Mouse (Mus musculus) lung, embryonic 14.5 days (tissue): ENCODE measurements at regions not wholly inside any gene's neighbourhood (a gene's known extent, or its start where the extent isn't known, plus 50 kb on each side); places are given as distances from the start of the nearest gene placed in this dataset.

ENCODE experiments used
- ATAC-seq: fragments of 200-750 bp; cut with Nextera tagmentation; 2 replicates; pipeline ENCODE4 v1.8.0; 2017; ENCODE audit warnings: mild to moderate bottlenecking, moderate TSS enrichment, moderate library complexity; ENCODE audit not compliant: insufficient read depth
- DNase-seq: peaks from one replicate; pipeline ENCODE4 v3.0.0-alpha.2; 2015
- H3K27ac ChIP-seq: fragments of 300-500 bp; sonication (generic); 2 replicates; pipeline ENCODE4 v1.5.1; 2014; ENCODE audit warnings: low read depth, mild to moderate bottlenecking, moderate library complexity
- H3K27me3 ChIP-seq: fragments of 300-500 bp; sonication (generic); 2 replicates; pipeline ENCODE4 v1.6.1; 2014; ENCODE audit warnings: low read length, control low read depth; ENCODE audit not compliant: insufficient read depth
- H3K36me3 ChIP-seq: fragments of 300-500 bp; sonication (generic); 2 replicates; pipeline ENCODE4 v1.6.1; 2014; ENCODE audit warnings: control low read depth; ENCODE audit not compliant: insufficient read depth
- H3K4me1 ChIP-seq: fragments of 300-500 bp; sonication (generic); 2 replicates; pipeline ENCODE4 v1.6.1; 2014; ENCODE audit warnings: antibody characterized with exemption, control low read depth; ENCODE audit not compliant: insufficient read depth
- H3K4me2 ChIP-seq: fragments of 300-500 bp; sonication (generic); 2 replicates; pipeline ENCODE4 v1.6.1; 2014; ENCODE audit warnings: mild to moderate bottlenecking
- H3K4me3 ChIP-seq: fragments of 300-500 bp; sonication (generic); 2 replicates; pipeline ENCODE4 v1.5.1; 2014; ENCODE audit warnings: low read depth, low read length
- H3K9ac ChIP-seq: fragments of 300-500 bp; sonication (generic); 2 replicates; pipeline ENCODE4 v1.6.1; 2014
- H3K9me3 ChIP-seq: fragments of 300-500 bp; sonication (generic); 2 replicates; pipeline ENCODE4 v1.6.1; 2016; ENCODE audit warnings: low read depth, low read length, control low read depth
- CTCF ChIP-seq: IDR thresholded peaks from 2 replicates; pipeline ENCODE4 v1.5.1; 2016; ENCODE audit warnings: antibody characterized with exemption, low read depth
- WGBS: fragments of 180-500 bp; shearing (Covaris S2); extraction: QIAGEN DNeasy Blood & Tissue Kit; methylation state at CpG from one replicate; pipeline ENCODE4 v1.1.7; 2014; 5-methylcytosine and 5-hydroxymethylcytosine counted together

- H3K9me3 ChIP-seq = no peaks in the 10 kb centered on the region
- H3K36me3 ChIP-seq = no peaks in the 10 kb centered on the region
- DNase-seq (no peak), ATAC-seq (no peak)
- H3K4me2 ChIP-seq = no peak overlapping the region
- no peak for TF ChIP-seq CTCF
- no peak overlapping the region for H3K27ac ChIP-seq
- WGBS = 58% methylated on average over 3 of the region's 3 CpGs
- H3K4me1 ChIP-seq = no peaks in the 10 kb centered on the region
- no peaks in the 10 kb centered on the region for H3K27me3 ChIP-seq
- H3K4me3 ChIP-seq = no peak overlapping the region
- H3K9ac ChIP-seq = no peak overlapping the region
These were observed 62.0 kb upstream of the Slc4a7 start for GRCm38 (mm10) chr14:14640023-14640441.

DNA sequence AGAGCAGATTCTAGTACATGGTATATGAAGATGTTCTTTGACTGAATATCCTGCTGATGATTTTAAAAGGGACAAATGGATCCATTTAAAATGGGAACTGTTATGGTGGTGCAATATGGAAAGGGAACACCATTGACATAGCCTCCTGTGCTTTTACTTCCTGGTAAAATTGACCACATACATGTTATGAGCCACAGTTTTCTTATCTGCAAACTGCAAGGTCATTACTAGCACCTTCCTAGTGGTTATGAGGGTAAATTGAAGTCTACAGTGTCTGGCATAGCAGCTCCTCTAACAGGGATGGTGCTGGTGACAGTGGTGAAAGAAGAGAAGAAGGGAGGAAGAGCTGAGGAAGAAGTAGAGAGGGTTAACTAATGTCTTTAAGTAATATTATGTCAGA lies 61.5 kb upstream of the Slc4a7 start:
- no peak for TF ChIP-seq CTCF
- H3K4me1 ChIP-seq = no peaks in the 10 kb centered on the region
- ATAC-seq (no peak), DNase-seq (no peak)
- no peaks in the 10 kb centered on the region for H3K36me3 ChIP-seq
- H3K27me3 ChIP-seq = no peaks in the 10 kb centered on the region
- H3K9ac ChIP-seq = no peak overlapping the region
- no peak overlapping the region for H3K27ac ChIP-seq
- H3K4me3 ChIP-seq = no peak overlapping the region
- no peak overlapping the region for H3K4me2 ChIP-seq
- no peaks in the 10 kb centered on the region for H3K9me3 ChIP-seq

DNA sequence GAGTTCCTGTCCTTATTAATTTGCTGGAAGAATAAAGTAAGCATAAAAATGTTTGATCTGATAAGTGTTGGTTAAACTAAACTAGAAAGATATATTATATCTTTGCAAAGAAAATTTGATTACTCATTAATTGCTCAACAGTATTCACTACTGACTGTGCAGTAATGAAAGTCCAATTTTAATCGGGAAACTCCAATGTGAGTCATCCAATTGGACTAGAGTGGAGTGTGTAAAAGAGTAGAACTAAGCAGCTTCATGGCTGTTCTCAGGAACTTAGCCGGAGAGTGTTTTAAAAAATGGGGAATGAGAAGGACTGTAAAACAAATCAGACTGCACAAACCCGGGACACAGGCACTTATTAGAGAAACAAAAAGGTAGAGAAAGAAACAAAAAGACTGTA lies 58.5 kb upstream of the Slc4a7 start:
- H3K4me2 ChIP-seq = no peak overlapping the region
- ATAC-seq (no peak), DNase-seq (no peak)
- no peak overlapping the region for H3K4me3 ChIP-seq
- no peaks in the 10 kb centered on the region for H3K27me3 ChIP-seq
- no peak for TF ChIP-seq CTCF
- H3K9ac ChIP-seq = no peak overlapping the region
- no peak overlapping the region for H3K27ac ChIP-seq
- no peaks in the 10 kb centered on the region for H3K4me1 ChIP-seq
- no peaks in the 10 kb centered on the region for H3K36me3 ChIP-seq
- 85% methylated on average over 3 of the region's 3 CpGs for WGBS
- H3K9me3 ChIP-seq = no peaks in the 10 kb centered on the region

DNA sequence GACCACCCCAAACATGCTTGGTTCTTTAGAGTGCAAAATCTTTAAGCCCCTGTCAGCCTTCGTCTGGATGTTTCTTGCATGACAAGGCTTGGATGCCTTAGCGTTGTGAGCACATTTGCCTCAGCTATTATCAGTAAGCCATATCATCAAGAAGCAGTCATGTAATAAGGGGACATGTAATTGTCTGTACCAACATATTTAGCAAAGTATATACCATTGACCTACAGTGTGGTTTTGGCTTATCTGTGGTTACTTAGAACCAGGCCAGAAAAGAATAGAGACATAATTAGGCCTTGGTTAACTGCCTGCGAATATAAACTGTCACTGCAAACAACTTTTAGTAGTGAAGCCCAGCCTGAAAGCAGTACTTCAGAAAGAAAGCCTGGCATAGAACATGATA lies 57.0 kb upstream of the Slc4a7 start:
- WGBS = 67% methylated on average over 3 of the region's 3 CpGs
- Histone ChIP-seq H3K4me3 (no peak overlapping the region), H3K4me2 (no peak overlapping the region), H3K9me3 (no peaks in the 10 kb centered on the region), H3K9ac (no peak overlapping the region), H3K36me3 (no peaks in the 10 kb centered on the region), H3K27ac (no peak overlapping the region), H3K4me1 (no peaks in the 10 kb centered on the region), H3K27me3 (no peaks in the 10 kb centered on the region)
- TF ChIP-seq CTCF = no peak
- ATAC-seq = no peak
- DNase-seq = no peak
